Mouse (Mus musculus): ENCODE measurements around the gene Rab13.

Gene Rab13

DNA sequence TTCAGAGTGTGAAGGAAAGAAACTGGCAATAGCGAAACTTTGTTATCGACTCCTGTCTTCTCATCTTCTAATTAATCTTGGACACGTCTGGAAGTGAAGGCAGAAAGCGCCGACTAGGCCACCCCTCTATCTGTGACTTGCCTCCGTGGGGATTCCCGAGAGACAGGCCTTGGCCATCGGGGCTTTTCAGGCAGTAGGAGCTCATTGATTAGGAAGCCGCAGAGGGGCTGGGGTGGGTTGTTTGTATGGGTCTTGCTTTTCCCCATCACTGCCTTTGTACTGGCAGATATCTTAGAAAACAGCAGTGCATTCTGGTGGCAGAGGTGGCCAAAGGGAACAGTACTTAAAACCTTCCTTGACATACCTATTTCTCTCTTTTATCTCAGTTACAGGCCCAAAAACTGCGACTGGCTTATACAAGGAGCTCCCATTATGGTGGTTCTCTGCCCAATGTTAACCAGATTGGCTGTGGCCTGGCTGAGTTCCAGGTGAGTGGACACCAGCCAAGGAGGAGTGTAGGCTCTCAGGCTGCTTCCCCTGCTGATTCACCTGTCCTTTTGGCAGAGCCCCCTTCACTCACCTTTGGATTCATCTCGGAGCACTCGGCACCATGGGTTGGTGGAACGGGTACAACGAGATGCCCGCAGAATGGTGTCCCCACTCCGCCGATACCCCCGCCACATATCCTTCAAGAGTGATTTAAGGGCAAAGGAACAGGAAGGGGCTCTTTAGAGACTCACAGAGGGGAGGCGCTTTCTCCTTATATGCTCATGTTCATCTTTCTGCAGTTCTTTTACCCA, 43.4 kb downstream of the Rab13 start:
- in situ Hi-C loops (cut with MboI, MseI): no loop called here

DNA sequence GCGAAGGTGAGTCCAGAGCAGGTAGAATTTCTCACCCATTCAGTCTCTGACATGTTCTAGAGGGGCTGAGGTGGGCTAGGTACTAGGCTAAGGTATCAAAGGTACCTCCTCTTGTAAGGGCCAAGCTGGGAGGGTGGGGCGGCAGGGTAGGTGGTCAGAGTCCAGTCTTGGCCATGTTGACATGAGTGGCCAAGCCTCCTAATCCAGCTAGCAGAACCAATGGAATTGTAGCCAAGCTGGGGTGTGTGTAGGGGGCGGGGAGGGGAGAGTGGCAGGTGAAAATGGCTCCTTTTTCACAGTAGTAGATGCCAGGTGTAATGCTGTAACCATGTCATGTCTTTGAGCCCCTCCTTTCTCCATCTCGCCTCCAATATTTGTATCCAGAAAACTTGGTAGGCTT, 45.0 kb downstream of the Rab13 start:
- in situ Hi-C loops (cut with MboI, MseI): no loop called here

GRCm38 (mm10) chr3:90263121-90263771, 49.8 kb downstream of the Rab13 start:
- in situ Hi-C loops (cut with MboI, MseI): loop anchor here (5.0 kb wide), 1 partner anchor 41 kb away; no protein-coding TSS in a partner anchor

- in situ Hi-C loops (cut with MboI, MseI): loop anchor here (5.0 kb wide), 1 partner anchor 42 kb away; no protein-coding TSS in a partner anchor
These were observed 51.2 kb downstream of the Rab13 start for GRCm38 (mm10) chr3:90264687-90265033.

DNA sequence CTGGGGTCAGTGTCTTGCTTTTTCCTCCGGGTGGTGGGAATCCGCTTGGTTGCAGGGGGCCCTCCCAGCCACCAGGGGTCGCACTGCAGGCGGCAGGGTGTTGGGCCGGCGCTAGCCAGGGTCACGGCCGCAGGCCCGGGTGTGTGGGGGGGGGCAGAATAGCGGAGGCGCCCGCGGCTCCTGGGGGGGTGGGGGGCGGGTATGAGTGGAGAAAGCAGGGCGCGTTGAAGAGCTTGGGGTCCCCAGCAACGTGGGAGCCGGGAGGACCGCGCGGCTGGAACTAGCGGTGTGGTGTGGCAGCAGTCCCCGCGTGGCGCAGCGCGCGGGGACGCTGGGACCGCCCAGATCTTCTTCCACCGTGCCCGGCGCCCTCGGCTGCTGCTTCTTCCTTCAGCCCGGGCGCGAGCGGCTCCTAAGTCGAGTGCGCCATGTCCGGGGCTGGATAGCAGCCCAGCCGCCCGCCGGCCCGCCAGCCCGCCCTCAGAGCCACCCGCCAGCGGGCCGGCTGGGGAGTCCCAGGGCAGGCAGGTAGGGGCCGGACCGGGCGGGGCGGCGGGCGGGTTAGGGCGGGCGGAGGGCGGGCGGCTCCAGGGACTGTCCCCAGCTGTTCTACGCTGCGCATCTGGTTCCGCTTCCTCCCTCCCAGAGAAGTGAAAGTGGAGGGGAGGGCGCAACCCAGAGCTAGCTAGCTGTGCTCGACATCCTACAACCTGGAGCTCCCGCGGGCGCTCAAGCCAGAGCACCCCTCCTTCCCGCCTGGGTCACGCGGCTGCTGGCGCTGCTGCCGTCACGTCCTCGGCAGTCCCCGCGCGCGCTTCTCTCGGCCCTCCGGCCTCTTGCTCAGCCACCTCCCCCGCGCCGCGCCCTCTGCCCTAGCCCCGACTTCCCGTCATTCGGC, 51.8 kb downstream of the Rab13 start, which contains the start of gene Dennd4b:
TSS of gene Dennd4b (plus strand) at position 152 of the 898 bp plus-strand sequence.
- in situ Hi-C loops (cut with MboI, MseI): no loop called here

DNA sequence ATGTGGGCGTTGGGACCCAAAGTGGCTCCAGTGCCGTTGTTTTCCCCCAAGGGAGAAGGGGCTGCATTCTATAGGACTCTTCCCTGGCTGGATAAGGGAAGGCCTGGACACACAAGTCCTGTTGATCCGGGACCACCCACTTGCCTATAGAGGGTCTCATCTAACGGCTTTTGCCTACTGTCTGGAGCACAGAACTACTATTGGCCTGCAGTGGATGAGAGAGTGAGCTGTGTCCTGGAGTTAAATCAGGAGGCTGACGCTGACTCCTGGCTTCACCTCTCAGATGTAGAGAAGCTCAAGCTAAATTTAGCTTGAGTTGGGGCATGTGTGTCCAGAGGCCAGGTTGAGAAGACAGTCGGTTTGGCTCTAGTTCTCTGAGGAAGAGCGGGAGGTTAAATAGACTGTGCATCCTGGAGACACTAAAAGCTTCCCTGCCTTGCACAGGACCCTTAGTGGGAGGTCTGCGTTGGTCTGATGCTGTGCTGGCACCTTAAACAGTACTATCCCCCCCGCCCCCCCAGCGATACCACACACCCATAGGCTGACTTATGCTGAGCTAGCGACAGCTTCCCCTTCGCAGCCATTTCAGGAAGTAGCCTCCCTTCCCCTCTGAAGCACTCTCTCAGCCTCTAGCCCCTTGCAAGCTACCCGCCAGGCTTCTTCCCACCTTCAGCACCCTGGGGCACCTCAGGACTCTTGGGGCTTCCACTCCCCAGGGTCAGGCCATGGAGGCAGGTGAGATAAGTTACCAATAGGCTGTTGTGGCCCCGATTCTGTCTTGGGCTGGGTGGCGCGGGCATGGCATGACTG, 52.6 kb downstream of the Rab13 start:
- in situ Hi-C loops (cut with MboI, MseI): no loop called here

GRCm38 (mm10) chr3:90266901-90267775, 53.6 kb downstream of the Rab13 start:
- in situ Hi-C loops (cut with MboI, MseI): no loop called here

- in situ Hi-C loops (cut with MboI, MseI): no loop called here
These were observed 54.7 kb downstream of the Rab13 start for GRCm38 (mm10) chr3:90268190-90268589.

GRCm38 (mm10) chr3:90268971-90269370, 55.5 kb downstream of the Rab13 start:
- in situ Hi-C loops (cut with MboI, MseI): no loop called here

- in situ Hi-C loops (cut with MboI, MseI): no loop called here
These were observed 57.3 kb downstream of the Rab13 start for GRCm38 (mm10) chr3:90270784-90271183.

DNA sequence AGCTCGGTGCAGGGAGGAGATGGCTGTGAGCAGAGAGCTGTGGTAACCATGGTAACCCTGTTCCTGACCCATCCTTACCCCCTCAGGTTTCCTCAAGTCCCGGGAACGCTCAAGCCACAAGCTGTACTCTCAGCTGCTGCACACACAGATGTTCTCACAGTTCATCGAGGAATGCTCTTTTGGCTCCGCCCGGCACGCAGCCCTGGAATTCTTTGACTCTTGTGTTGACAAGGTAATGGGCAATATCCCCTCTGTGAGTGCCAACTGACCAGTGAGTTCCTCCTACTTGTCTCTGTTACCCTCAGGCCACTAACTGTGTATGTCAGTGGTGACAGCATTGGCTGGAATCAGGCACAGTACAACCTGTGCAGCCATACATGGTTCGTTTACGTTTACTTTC, 58.7 kb downstream of the Rab13 start:
- in situ Hi-C loops (cut with MboI, MseI): no loop called here

DNA sequence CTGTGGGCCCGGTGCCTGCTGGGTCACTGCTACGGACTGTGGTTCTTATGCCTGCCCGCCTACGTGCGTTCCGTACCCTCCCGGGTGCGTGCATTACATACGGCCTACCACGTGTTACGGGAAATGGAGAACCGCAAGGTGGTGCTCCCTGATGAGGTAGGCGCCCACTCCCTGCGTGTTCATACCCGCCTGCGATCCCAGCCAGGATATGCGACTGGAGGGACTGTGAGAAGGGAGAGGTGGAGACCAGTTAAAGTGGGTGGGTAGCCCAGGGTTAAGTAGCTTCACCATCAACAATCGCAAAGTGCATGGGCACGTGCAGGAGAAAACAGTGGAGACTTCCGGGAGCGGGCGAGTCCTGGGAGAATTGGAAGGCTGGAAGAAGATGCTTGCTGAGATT, 60.4 kb downstream of the Rab13 start:
- in situ Hi-C loops (cut with MboI, MseI): no loop called here

- in situ Hi-C loops (cut with MboI, MseI): no loop called here
These were observed 61.8 kb downstream of the Rab13 start for GRCm38 (mm10) chr3:90275286-90275685.
